Mouse (Mus musculus): Measurements from ENCODE around the gene Zfp661.
"Not testable (repeated sequence)": the region's sequence is repeated elsewhere in the genome, so short reads cannot be mapped to it uniquely, and the experiment has no call there.

Zfp661 gene

GRCm38 (mm10) chr2:127586694-127587513 lies at the start of gene Zfp661, which contains the start of gene Mrps5:
Gene Zfp661 (minus strand): TSS chr2:127587094.
Gene Mrps5 (plus strand): TSS chr2:127587222.
- DNase-seq (ENCODE audit: low spot score in 2 of 2) = peak; percentile 68 to 85

- no peak for DNase-seq (ENCODE audit: low spot score in 2 of 2)
Measured at GRCm38 (mm10) chr2:127635581-127635980, 48.7 kb upstream of the Zfp661 start.

DNA sequence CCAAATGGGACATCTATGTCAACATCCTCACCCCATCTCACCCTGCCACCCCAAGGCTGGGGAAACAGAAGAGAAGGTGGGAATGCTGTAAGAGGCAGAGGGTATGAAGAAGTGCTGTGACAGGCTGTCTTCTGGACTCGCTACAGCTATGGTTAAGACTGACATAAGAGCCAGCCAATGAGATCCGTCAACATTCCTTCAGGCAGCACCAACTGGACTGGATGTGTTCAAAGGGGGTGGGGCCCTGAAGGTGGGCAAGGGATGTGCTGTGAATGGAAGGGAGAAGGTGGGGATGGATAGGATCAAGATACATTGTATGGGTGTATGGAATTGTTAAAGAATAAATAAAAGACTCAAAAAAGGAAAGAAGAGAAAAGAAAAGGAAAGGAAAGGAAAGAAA lies 45.7 kb upstream of the Zfp661 start:
- DNase-seq (ENCODE audit: low spot score in 2 of 2) = no peak

DNA sequence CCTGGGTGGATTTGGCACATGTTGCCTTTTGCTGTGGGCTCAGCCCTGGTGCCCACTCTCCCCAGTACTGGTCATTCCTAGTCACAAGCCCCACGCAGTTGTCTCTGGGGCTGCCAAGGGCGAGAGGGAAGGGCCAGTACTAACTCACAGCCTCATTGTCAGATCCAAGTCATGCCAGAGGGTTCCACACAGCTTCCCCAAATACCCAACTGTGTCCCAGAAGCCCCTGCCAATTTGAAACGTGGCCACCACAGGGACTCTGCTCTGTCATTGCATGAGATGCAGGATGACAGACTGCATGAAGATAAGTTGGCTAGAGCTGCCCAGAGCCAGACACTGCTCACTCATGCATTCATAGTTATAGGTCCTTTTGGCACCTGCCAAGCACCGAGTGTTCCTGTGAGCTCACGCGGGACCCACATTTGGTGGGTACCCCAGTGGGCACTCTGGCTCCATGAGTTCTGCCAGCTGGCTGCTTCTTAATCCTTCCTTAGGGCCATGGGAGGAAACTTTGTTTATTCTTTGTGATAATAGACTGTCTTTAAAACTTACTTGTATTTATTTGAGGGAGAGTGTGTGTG lies 41.2 kb upstream of the Zfp661 start:
- no peak for DNase-seq (ENCODE audit: low spot score in 2 of 2)

GRCm38 (mm10) chr2:127627354-127627753 lies 40.5 kb upstream of the Zfp661 start:
- no peak for DNase-seq (ENCODE audit: low spot score in 2 of 2)

DNA sequence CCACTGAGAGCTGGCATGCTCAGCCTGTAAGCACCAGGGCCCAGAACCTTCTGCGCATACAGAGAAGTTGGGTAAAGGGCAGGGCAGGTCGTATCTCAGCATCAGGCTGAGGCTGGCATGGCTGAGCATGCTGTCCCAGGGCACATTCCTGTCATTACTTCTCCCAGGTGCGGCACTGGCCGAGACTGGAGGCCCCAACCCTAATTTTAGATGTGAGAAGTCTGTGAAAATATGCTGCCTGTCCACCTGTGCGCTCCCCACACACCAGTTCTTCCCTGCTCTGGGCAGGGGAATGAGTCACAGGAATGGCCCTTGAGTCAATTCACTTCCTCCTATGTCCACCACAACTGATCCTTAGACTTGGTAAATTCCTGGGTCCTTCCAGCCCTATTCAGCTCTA lies 38.8 kb upstream of the Zfp661 start:
- DNase-seq (ENCODE audit: low spot score in 2 of 2) = no peak

- DNase-seq (ENCODE audit: low spot score in 2 of 2) = no peak
Measured at GRCm38 (mm10) chr2:127624786-127625185, 37.9 kb upstream of the Zfp661 start.

DNA sequence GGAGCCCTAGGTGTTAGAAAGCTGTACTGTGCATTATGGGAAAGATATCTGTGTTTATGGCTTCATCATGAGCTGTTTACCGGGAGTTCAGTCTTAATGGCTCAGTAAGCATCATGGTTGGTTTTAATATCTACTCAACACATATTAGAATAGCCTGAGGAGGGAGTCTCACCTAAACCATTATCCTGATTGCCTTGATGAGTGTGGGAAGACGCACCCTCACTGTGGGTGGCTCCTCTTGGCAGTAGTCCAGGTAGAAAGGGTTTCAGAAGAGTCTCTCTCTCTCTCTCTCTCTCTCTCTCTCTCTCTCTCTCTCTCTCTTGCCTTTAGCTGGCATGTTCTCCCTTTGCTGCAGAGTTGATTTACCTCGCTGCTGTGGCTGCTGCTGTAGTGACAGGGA lies 35.2 kb upstream of the Zfp661 start:
- no peak for DNase-seq (ENCODE audit: low spot score in 2 of 2)

- no peak for DNase-seq (ENCODE audit: low spot score in 2 of 2)
Measured at GRCm38 (mm10) chr2:127619311-127619710, 32.4 kb upstream of the Zfp661 start.

GRCm38 (mm10) chr2:127612288-127612687 lies 25.4 kb upstream of the Zfp661 start:
- DNase-seq (ENCODE audit: low spot score in 2 of 2) = no peak

DNA sequence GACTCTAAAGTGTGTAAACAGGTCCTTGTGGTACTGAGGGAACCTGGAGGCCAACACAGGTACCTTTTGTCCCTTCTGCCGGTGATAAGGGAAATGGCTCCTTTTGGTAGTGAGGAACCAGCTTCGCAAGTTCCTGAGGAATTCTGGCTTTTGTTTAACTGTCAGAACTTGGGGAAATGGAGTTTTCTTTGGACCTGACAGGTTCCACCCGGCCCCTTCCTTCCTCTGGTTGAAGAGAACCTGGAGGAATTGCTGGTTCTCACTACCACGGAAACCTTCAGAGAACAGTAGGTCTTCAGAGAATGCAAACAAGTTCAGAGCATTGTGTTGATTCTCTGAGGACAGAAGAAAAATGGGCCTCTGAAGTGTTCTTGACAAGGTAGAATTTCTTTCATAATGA lies 24.5 kb upstream of the Zfp661 start:
- DNase-seq (ENCODE audit: low spot score in 2 of 2) = no peak

DNA sequence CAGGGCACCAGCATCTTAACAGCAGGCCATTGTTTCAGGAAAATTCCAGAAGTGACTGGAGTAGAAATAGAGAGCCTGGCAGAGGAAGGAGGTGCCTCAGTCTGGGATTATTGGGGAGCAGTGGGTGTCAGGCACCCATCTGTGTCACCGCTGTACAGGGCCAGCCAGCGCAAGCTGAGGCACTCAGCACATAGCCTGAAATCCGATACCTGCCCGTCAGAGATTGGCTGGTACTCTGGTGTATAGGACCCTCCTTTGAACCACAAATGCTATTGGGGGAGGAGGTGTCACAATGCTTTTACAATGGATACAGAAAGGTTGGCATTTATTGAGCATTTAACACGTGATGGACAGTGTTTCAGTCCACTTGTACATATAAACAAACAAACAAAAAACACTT lies 22.1 kb upstream of the Zfp661 start:
- DNase-seq (ENCODE audit: low spot score in 2 of 2) = no peak

DNA sequence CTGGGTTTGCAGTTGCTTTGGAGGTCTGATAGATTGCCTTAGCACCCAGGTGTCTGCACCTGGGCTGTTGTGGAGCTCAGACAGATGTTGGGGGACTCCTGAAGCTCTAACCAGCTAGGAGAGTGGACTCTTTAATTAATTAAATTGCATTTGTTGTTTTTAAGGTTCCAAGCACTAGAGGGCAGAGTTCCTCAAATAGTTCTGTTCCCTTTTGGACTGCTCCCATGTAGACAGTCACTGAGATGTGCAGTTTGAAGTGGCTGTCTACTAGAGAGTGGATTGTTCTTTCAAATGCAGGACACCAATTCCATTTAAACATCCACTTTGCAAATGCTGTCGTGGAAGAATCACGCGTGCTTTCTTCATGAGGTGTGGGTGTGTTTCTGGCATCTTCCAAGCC lies 21.3 kb upstream of the Zfp661 start:
- DNase-seq (ENCODE audit: low spot score in 2 of 2) = peak in 1 of 2 experiments; percentile 27

- no peak for DNase-seq (ENCODE audit: low spot score in 2 of 2)
Measured at GRCm38 (mm10) chr2:127605203-127605602, 18.3 kb upstream of the Zfp661 start.

- DNase-seq (ENCODE audit: low spot score in 2 of 2) = not testable (repeated sequence)
Measured at GRCm38 (mm10) chr2:127603383-127603782, 16.5 kb upstream of the Zfp661 start.

GRCm38 (mm10) chr2:127590840-127591239 lies 3.9 kb upstream of the Zfp661 start:
- DNase-seq (ENCODE audit: low spot score in 2 of 2) = no peak

DNA sequence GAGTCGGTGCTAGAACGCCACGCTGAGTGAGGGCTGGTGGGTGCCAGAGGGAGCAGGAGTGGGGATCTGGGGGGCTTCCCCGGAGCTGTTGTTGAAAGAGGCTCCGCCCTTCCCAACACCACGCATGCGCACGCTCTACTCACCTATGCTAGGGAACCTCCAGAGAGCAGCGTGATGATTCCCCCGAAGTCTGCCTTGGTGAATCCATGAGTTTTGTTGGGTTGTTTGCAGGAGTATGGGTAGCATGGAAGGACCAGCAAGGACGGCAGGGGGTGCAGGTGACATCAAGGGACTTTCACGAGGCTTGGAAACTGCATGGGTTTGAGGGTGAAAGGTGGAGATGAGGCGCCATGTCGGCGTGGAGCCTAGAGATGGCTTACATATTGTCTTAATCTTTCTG lies 3.3 kb upstream of the Zfp661 start:
- no peak for DNase-seq (ENCODE audit: low spot score in 2 of 2)

- DNase-seq (ENCODE audit: low spot score in 2 of 2) = no peak
Measured at GRCm38 (mm10) chr2:127588897-127589296, 2.0 kb upstream of the Zfp661 start.

- no peak for DNase-seq (ENCODE audit: low spot score in 2 of 2)
Measured at GRCm38 (mm10) chr2:127587514-127587844, 585 bp upstream of the Zfp661 start.

GRCm38 (mm10) chr2:127584436-127584858 lies 2.4 kb downstream of the Zfp661 start:
- DNase-seq (ENCODE audit: low spot score in 2 of 2) = peak; percentile 93

- DNase-seq (ENCODE audit: low spot score in 2 of 2) = no peak
Measured at GRCm38 (mm10) chr2:127573322-127573721, 13.6 kb downstream of the Zfp661 start.

DNA sequence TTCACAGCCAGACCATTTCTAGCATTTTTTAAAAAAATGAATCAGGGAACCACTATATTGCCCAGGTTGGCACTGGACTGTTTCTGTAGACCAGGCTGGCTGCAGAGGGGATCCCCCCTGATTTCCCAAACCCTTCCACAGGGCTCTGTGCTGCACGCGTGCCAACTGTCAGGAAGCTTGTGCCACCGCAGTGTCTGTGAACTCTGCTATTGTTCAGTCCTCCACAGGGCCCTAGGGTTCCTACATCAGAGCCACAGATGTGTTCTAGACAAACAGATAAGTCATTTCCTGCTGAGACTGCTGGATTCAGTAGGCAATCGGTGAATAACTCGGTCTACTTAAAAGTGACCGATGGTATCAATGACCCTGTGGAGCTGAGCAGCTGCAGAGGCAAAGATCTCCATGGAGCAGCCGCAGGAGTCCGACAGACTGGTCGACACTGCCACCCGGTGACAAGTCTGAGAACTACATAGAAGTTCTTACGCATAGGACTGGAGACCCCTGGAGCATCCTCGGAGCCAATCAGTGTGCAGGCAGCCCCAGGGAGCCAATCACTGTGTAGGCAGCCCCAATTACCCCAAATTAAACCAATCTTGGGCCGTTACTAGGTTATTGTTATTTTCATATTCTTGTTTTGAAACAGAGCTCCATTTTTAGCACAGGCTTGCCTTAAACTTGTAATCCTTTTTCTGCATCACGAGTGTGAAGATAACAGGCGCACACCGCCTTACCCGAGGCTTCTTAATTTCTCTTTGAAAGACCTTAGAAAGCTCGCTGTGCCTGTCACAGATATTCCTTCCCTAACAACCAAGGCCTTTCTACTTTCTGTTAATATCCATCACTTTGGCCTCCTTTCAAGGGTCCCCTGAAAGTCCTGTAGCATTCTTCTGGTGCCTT lies 27.6 kb downstream of the Zfp661 start:
- peak; percentile 59 to 60 for DNase-seq (ENCODE audit: low spot score in 2 of 2)
